Mouse (Mus musculus) WW6 (cell line): ENCODE measurements at regions not wholly inside any gene's neighbourhood (a gene's known extent, or its start where the extent isn't known, plus 50 kb on each side); places are given as distances from the start of the nearest gene placed in this dataset.
A peak's percentile ranks its signal among the peaks of the same experiment; 100 is the strongest.
"Not testable (repeated sequence)": the region's sequence is repeated elsewhere in the genome, so short reads cannot be mapped to it uniquely, and the experiment has no call there.

Experiments
- DNase-seq: peaks from one replicate; pipeline ENCODE4 v3.0.0-alpha.2; 2013; ENCODE audit warnings: low read depth, low spot score

- DNase-seq = no peak
Observed at GRCm38 (mm10) chr11:63211501-63211900, 82.7 kb downstream of the Pmp22 start.

DNA sequence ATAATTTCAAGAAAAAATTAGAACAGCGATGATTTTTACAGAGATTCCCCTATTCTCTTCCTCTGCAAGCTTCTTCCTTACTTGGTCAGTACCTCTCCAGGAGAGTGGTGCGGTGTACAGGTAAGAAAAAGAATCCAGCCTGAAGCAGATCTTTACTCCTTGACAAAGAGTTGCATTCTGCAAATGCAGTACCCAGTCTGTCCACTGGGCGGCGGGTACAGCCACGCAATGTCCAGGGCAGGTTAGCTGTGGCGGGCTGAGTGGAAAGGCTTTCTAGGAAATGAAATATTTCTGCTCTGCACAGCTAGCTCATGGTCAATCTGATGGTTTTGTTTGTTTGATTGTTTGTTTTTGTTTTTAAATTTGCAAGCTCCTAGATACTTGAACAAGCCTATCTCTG, 84.3 kb downstream of the Pmp22 start:
- DNase-seq = peak; percentile 67

- peak; percentile 87 for DNase-seq
Observed at GRCm38 (mm10) chr11:63213901-63214425, 85.2 kb downstream of the Pmp22 start.

DNA sequence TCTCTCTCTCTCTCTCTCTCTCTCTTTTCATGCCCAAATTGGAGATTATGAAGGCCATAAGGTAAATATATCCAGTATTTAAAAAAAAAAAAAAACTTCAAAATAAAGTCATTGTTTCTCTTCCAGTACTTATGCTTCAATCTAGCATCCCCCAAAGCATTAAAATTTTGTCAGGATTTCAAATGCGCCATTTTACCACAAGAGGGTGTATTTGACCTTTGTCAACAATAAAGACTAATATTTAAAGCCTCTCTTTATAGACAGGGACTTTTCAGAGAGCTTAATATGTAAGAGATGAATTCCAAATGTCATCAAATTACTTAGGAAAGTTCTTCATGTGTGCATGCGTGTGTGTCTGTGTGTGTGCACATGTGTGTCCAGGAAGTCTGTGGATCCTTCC, 87.2 kb downstream of the Pmp22 start:
- no peak for DNase-seq

GRCm38 (mm10) chr11:63217049-63217448, 88.3 kb downstream of the Pmp22 start:
- no peak for DNase-seq

GRCm38 (mm10) chr11:63226471-63226870, 97.7 kb downstream of the Pmp22 start:
- DNase-seq = no peak

DNA sequence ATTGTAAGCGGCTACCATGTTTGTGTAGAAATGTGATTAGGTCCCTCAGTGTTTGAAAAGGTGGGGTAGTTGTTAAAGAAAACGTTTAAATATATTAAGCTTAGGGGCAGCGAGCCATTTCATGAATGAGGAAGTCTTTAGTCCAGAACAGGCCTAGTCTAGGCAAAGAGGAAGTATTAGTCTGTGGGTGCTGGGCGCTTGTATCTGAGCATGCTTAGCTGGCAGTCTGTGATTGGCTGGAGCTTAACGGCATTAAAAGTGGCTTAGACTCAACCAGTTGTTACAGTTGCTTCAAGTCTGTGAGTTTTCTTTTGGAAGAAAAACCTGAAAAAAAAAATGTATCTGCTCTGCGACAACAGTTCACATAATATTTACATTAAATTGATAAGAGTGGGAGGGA, 102.0 kb downstream of the Pmp22 start:
- no peak for DNase-seq

DNA sequence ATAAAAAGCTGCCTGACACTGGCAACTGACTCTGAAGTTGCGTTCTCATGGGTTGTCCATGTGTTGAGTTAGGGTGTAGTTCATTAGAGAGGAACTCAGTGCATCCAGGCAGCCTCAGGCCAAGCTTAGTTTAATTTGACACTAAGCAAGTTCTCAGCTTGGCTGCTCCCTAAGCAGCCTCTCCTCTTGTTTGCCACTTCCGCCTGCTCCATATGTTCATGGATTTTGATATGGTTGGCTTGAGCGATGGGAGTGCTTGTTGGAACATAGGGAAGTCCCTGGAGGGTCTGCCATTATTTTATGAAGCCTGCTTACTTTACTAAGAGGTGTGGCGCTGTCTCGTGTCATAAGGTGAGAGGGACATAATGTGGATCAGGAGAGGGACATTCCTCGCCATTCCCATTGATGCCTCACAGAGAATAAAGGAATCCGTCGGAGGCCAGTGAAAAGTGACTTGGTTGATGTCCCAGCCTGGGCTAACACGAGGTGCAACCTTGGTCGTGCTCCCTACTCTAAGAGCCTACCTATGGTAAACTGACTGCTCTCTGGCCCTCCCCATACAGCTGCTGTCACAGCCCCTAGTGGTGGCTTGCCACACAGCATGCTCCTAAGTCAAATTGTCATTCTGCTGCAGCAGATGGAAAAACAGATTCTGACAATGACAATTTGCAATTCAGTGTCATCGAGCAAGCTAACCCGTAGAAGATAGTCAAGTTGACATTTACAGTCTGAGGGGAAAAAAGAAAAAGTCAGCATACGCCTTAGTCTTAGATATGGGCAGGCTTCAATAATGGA, 104.6 kb downstream of the Pmp22 start:
- DNase-seq = no peak

DNA sequence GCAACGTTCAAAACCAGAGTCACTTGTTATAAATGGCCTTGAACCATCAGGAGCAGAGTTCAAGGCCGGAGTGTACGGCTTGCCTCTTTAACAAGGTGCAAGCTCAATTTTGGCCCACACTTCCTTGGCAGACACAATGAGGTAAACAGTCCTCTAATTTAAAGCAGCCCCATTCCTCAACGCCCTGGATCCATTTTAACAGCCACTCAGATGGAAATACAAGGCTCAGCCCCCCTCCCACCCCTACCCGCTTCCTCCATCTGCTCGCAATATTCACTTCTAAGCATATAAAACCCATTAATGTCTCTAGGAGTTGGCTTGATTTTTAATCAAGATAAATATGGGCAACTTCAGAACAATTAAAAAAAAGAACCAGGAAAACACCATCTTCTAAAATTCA, 105.7 kb downstream of the Pmp22 start:
- DNase-seq = no peak

GRCm38 (mm10) chr11:63238655-63239054, 109.9 kb downstream of the Pmp22 start:
- no peak for DNase-seq

GRCm38 (mm10) chr11:63243906-63244416, 115.2 kb downstream of the Pmp22 start:
- DNase-seq = no peak

GRCm38 (mm10) chr11:63245041-63245440, 116.3 kb downstream of the Pmp22 start:
- DNase-seq = no peak

DNA sequence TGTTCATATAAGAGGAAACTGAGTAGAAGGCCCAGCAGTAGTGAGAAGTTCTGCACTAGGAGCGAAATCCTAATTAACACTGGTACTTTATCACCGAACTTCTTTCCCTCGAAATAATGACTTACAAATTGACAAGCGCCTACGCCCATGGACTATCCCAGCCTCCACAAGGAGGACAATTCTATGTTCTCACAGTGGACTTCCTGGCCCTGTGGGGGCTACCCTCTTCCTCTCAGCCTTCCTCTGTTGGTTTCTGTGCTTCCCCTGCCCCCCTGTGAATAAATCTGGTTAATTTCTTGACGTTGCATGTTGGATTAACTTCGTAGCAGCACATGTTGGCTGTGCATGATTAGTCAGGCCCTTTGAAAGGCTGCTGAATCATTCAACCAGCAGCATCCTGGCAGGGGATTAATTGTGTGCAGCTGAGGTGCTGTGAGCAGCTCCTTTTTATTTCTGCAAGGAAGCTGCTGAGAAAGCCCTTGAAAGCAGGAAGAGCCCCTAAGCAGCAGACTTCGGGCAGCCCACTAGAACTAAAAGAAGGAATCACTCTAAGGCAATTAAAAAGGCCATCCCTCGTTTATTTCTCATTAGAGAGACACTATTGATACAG, 117.4 kb downstream of the Pmp22 start:
- DNase-seq = no peak

GRCm38 (mm10) chr11:63252012-63252856, 123.5 kb downstream of the Pmp22 start:
- DNase-seq = no peak

- no peak for DNase-seq
Observed at GRCm38 (mm10) chr11:63252968-63253602, 124.3 kb downstream of the Pmp22 start.

- DNase-seq = no peak
Observed at GRCm38 (mm10) chr11:63264432-63265061, 135.8 kb downstream of the Pmp22 start.

DNA sequence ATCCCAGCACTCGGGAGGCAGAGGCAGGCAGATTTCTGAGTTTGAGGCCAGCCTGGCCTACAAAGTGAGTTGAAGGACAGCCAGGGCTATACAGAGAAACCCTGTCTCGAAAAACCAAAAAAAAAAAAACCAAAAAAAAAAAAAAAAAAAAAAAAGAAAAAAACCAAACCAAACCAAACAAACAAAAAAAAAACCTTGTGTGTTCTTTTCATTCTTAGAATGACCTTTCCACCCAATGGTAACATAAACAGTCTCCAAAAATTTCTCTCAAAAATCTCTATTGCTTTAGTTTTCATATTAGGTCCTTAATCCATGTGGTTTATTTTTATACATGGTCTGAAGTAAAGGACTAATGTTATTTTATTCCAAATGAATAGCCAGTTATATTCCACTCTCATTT, 137.5 kb downstream of the Pmp22 start:
- DNase-seq = not testable (repeated sequence)

GRCm38 (mm10) chr11:63276641-63277040, 147.9 kb downstream of the Pmp22 start:
- no peak for DNase-seq

- DNase-seq = no peak
Observed at GRCm38 (mm10) chr11:63281839-63282238, 153.1 kb downstream of the Pmp22 start.

DNA sequence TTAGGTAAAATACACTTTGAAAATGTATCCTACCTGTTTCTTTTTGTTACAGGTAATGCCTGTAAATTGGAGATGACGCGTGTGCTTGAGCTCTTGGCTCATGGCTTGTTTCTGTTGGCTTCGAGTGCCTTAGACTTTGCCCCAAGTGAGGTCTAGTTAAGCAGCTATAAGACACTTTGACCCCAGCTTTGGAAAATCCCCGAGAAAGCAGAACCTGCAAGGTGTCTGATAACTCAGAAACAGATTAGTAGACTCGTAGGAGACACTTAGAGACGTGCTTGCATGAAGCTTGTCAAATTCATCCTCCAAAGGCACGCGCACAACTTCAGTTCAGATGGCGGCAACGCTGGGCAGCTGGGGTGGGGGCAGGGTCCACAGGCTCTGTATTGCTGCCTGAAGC, 153.8 kb downstream of the Pmp22 start:
- no peak for DNase-seq

- DNase-seq = no peak
Observed at GRCm38 (mm10) chr11:63286026-63286425, 157.2 kb downstream of the Pmp22 start.
